Mouse (Mus musculus): ENCODE results near the gene Glrx5.

Gene Glrx5

GRCm38 (mm10) chr12:105073708-105074107 is 41.2 kb downstream of the Glrx5 start:
- DNase-seq (ENCODE audit: low spot score in 2 of 2), result peak in 1 of 2 experiments; percentile 62

DNA sequence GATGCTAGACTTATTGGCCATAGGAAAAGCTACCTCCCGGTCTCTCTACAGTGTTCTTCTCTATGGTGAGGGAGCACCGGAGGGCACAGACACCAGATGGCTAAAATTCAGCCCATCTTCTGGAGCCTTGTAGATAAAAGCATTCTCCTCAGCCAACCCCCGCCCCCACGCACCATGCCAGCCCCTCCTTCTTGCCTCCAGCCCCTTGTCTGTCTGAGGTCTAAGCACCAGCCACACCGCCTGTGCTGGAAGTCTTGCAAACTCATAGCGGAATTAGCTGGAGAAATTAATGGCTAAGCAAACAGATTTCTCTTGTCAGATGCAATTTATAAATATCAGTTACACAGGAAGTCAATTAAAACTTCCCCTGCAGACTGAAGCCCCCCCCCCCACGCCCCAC is 43.0 kb downstream of the Glrx5 start:
- DNase-seq (ENCODE audit: low spot score in 2 of 2), result no peak

DNA sequence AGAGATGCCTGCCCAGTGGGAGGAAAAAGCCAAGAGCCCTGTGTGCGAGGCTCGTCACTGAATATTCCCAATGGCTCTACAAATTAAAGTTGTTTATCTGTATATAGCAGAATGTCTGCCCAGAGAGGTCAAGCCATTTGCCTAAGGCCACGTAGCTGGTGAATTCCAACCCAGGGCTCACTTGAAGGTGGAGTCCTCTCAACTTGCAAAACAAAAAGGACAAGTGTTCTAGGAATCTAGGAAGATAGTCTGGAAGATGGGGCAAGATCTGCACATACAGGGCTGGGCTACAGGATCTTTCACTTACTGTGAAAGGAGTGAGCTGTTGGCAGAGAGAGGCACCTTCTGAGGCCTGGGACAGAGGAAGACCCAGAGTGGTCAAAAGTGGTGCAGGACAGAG is 44.0 kb downstream of the Glrx5 start:
- DNase-seq (ENCODE audit: low spot score in 2 of 2), result no peak

- DNase-seq (ENCODE audit: low spot score in 2 of 2), result no peak
These were observed 44.7 kb downstream of the Glrx5 start for GRCm38 (mm10) chr12:105077232-105077631.

DNA sequence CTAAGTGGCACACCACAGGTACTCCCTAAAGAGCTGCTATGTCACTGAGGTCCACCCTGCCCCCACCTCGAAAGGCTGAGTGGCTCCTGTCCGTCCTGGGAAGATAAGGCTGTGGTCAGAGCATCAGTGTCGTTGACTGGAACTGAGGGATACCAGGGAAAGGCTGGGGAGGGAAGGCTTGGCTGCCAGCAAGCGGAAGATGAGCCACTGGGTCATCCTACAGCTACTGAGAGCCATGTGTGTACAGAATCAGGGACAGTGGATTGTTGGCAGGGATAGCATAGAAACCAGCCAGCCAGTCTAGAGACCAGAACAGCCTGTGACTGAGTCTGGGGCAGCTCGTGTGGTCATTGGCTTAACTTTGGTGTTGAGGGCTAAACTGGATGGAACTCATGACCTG is 51.7 kb downstream of the Glrx5 start:
- DNase-seq (ENCODE audit: low spot score in 2 of 2), result no peak

- DNase-seq (ENCODE audit: low spot score in 2 of 2), result no peak
These were observed 52.3 kb downstream of the Glrx5 start for GRCm38 (mm10) chr12:105084816-105085215.

DNA sequence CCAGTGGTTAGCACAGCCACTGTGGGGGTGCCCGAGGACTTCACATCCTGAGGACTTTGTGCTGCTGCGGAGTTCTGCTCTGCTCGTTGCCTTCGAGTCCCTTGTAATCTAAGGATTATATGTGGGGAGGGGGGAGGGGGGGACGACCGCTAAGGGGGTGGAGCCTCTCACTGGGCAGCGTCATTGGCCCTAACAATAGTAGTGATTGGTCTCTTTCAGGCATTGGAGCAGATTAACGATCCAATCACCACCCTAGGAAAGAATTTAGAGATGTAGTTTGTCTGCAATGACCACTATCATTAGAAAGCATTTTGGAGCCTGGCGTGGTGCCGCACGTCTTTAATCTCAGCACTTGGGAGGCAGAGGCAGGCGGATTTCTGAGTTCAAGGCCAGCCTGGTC is 52.8 kb downstream of the Glrx5 start:
- DNase-seq (ENCODE audit: low spot score in 2 of 2), result no peak

DNA sequence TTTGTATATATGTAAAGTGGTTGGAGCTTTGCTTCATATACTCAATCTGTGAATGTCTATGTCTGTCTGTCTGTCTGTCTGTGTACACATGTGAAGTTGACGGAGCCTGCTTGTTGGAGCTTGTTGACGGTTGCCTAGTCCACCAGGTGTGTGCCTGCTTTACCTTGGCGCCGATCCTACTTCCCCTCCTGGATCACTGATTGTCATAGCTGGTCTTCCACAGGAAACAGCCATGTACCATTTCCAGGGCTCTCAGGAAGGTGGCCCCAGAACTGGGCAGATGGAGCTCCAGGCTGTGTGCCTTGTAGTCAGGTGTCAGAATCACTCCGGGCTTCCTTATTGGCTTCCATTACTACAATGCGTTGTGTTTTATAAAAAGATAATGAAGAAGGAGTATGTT is 54.3 kb downstream of the Glrx5 start:
- DNase-seq (ENCODE audit: low spot score in 2 of 2), result no peak

DNA sequence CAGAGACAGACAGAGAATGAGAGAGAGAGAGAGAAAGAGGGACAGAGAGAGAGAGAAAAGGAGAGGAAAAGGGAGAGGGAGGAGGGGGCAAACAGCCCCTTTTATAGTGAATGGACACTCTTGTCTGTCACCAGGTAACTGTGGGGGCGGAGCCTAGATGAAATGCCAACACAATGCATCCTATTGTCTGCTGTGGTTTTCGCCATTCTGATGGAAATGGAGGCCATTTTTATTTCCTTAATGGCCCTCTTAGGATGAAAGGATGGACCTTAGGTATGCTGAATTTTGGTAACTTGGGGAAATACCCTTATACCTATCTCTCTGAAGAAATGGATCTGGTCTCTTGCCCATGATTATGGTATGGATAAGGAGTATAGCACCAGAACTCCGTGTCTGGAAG is 54.9 kb downstream of the Glrx5 start:
- no peak for DNase-seq (ENCODE audit: low spot score in 2 of 2)

GRCm38 (mm10) chr12:105089231-105089630 is 56.7 kb downstream of the Glrx5 start:
- no peak for DNase-seq (ENCODE audit: low spot score in 2 of 2)

GRCm38 (mm10) chr12:105091604-105092003 is 59.1 kb downstream of the Glrx5 start:
- no peak for DNase-seq (ENCODE audit: low spot score in 2 of 2)

Data from frontal cortex, postnatal 36 days (tissue).